ENCODE assay signal across 8 mouse cellular contexts in genomic region chr13:52981441-52982281, GRCm38 (mm10). TPM values are rescaled to one million over a fixed set of nuclear protein-coding genes. Genes with fewer than 3 reads are reported as not detected.
DNase-seq lines count a peak whose midpoint lies in the region; ATAC-seq and TF ChIP-seq lines count a peak whose summit lies in the region.

No protein-coding gene starts in this region.

- peak overlapping the region; percentile 85 for H3K9ac ChIP-seq in forebrain, embryonic 16.5 days (replicated peaks; ENCODE audit: low read depth, low read length)

- no peaks in the 10 kb centered on the region for H3K9me3 ChIP-seq in forebrain, embryonic 16.5 days (ENCODE audit: control insufficient read depth, low read length)
- no peaks in the 10 kb centered on the region for H3K9me3 ChIP-seq in hindbrain, embryonic 10.5 days

- peak; percentile 3 for ATAC-seq in forebrain, embryonic 16.5 days

- peak overlapping the region; percentile 98 for H3K4me2 ChIP-seq in forebrain, embryonic 16.5 days (ENCODE audit: low read length)

- no peaks in the 10 kb centered on the region; the same call in 1 of the 2 replicates for H3K27me3 ChIP-seq in forebrain, embryonic 16.5 days (replicated peaks; ENCODE audit: control insufficient read depth, insufficient read depth, low read length)
- peaks cover 37% of the 10 kb centered on the region for H3K27me3 ChIP-seq in hindbrain, embryonic 10.5 days (ENCODE audit: insufficient read depth, poor library complexity, severe bottlenecking)

- H3K36me3 ChIP-seq in forebrain, embryonic 16.5 days (ENCODE audit: control insufficient read depth, insufficient read depth), result no peaks in the 10 kb centered on the region
- H3K36me3 ChIP-seq in hindbrain, embryonic 10.5 days, result no peaks in the 10 kb centered on the region

- H3K4me1 ChIP-seq in forebrain, embryonic 16.5 days (replicated peaks; ENCODE audit: control insufficient read depth, insufficient read depth, low read length), result peaks cover 26% of the 10 kb centered on the region
- peaks cover 42% of the 10 kb centered on the region for H3K4me1 ChIP-seq in hindbrain, embryonic 10.5 days (replicated peaks)

- WGBS in forebrain, embryonic 16.5 days, result 2% methylated on average over 51 of the region's 51 CpGs
- WGBS in hindbrain, embryonic 10.5 days, result 1% methylated on average over 51 of the region's 51 CpGs

- TF ChIP-seq CTCF in brain, embryonic 14.5 days (IDR thresholded peaks at IDR 0.05; ENCODE audit: borderline replicate concordance, extremely low read depth, insufficient read depth, insufficient read length), result no peak

- peak overlapping the region; percentile 66 for H3K27ac ChIP-seq in forebrain, embryonic 16.5 days (ENCODE audit: low read length)
- peak overlapping the region; percentile 82 for H3K27ac ChIP-seq in hindbrain, embryonic 10.5 days

- H3K4me3 ChIP-seq in forebrain, embryonic 16.5 days (replicated peaks; ENCODE audit: low read length), result peak overlapping the region; percentile 91
- peak overlapping the region; percentile 71 for H3K4me3 ChIP-seq in hindbrain, embryonic 10.5 days

- peak; percentile 83 for DNase-seq in MN1 (ENCODE audit: low spot score)
- DNase-seq in brain, embryonic 14.5 days (ENCODE audit: low read depth), result peak; percentile 79
- peak; percentile 60 for DNase-seq in hindbrain, embryonic 10.5 days (ENCODE audit: low spot score)
- DNase-seq in layer of hippocampus, postnatal 36 days, result peak; percentile 43 to 47
- DNase-seq in lung, postnatal 25 days (ENCODE audit: low spot score), result peak; percentile 54
- peak; percentile 68 for DNase-seq in retina, postnatal 1 day
- no peak for DNase-seq in c-Kit-positive CD71-positive TER-119-positive erythroid progenitor cells, embryonic 14.5 days (ENCODE audit: low spot score)

- TF ChIP-seq POLR2A in brain, embryonic 14.5 days (IDR thresholded peaks at IDR 0.05; ENCODE audit: borderline replicate concordance, extremely low read depth, insufficient read depth, insufficient read length, poor library complexity, severe bottlenecking), result no peak

RNA-seq across cellular contexts. Expression of gene Nfil3, which starts 0.8 kb away (rescaled TPM):
- 9.7 and 16.8 TPM in 2 replicates for polyA plus RNA-seq in brain, embryonic 14.5 days (2012; rRNA removed)
- polyA plus RNA-seq in forebrain, embryonic 16.5 days (2015; fragmentation: Nextera tagmentation; extraction: Ambion mirVana), result 58.8 and 67.1 TPM in 2 replicates
- 21.9 and 25.9 TPM in 2 replicates for polyA plus RNA-seq in hindbrain, embryonic 10.5 days (2016; fragmentation: Nextera tagmentation; extraction: Ambion mirVana)
- 10 to 100 TPM; 19.0 to 19.5 TPM for total RNA-seq in layer of hippocampus, postnatal 36 days (2021)

RNA-seq across cellular contexts. Expression of gene Auh, which starts 52.2 kb away (rescaled TPM):
- 39.7 and 42.9 TPM in 2 replicates for polyA plus RNA-seq in brain, embryonic 14.5 days (2012; rRNA removed)
- 60.9 and 63.5 TPM in 2 replicates for polyA plus RNA-seq in forebrain, embryonic 16.5 days (2015; fragmentation: Nextera tagmentation; extraction: Ambion mirVana)
- polyA plus RNA-seq in hindbrain, embryonic 10.5 days (2016; fragmentation: Nextera tagmentation; extraction: Ambion mirVana), result 38.3 and 44.5 TPM in 2 replicates
- total RNA-seq in layer of hippocampus, postnatal 36 days (2021), result 100 to 1,000 TPM; 107 to 115 TPM
